Comparison of ENCODE assay signal across 21 mouse cellular contexts in genomic region chr4:148603376-148604139, GRCm38 (mm10). TPM values are rescaled to one million over a fixed set of nuclear protein-coding genes. Genes with fewer than 3 reads are reported as not detected.
A peak's percentile ranks its signal among the peaks of the same experiment; 100 is the strongest.
DNase-seq lines count a peak whose midpoint lies in the region; ATAC-seq and TF ChIP-seq lines count a peak whose summit lies in the region.
"Had no signal": no experiment of that assay in that cellular context is flagged by ENCODE, and none has a peak within 500 bp of the region (broad histone marks: within the 10 kb centered on the region; RNA-seq: fewer than 3 reads in every experiment).

No protein-coding gene starts in this region.

- no peak for DNase-seq in forebrain, postnatal 0 days
- DNase-seq in liver, embryonic 13.5 days: no peak
- DNase-seq in liver: no peak
- peak; percentile 50 for DNase-seq in WW6 (ENCODE audit: low read depth, low spot score)
- DNase-seq in liver, postnatal 0 days: no peak
- no peak for DNase-seq in kidney, postnatal 10 days
- no peak for DNase-seq in cerebellum, adult 11 months
- DNase-seq: cerebellum, adult 9-10 months; embryo, embryonic 11 days; heart, adult 18-20 months; thymus, adult 2 months had no signal

- WGBS in forebrain, postnatal 0 days: 73% methylated on average over 10 of the region's 10 CpGs
- 68% methylated on average over 10 of the region's 10 CpGs for WGBS in forebrain, embryonic 13.5 days
- WGBS in liver, embryonic 13.5 days (ENCODE audit: insufficient replicate concordance): 68% methylated on average over 10 of the region's 10 CpGs
- 69% methylated on average over 10 of the region's 10 CpGs for WGBS in liver, postnatal 0 days (ENCODE audit: insufficient replicate concordance)

- no peak overlapping the region for H3K4me3 ChIP-seq in forebrain, postnatal 0 days (ENCODE audit: low read depth, low read length)
- no peak overlapping the region for H3K4me3 ChIP-seq in forebrain, embryonic 13.5 days
- no peak overlapping the region for H3K4me3 ChIP-seq in liver, embryonic 13.5 days (replicated peaks)
- H3K4me3 ChIP-seq in liver, postnatal 0 days (ENCODE audit: low read depth, low read length): peak overlapping the region; percentile 45
- H3K4me3 ChIP-seq: hindbrain, embryonic 13.5 days; intestine, embryonic 15.5 days had no signal

- H3K4me2 ChIP-seq in forebrain, postnatal 0 days (ENCODE audit: low read depth): no peak overlapping the region
- H3K4me2 ChIP-seq in forebrain, embryonic 13.5 days: no peak overlapping the region
- peak overlapping the region; percentile 37 for H3K4me2 ChIP-seq in liver, embryonic 13.5 days
- H3K4me2 ChIP-seq in liver, postnatal 0 days (ENCODE audit: low read depth, low read length): peak overlapping the region; percentile 61
- H3K4me2 ChIP-seq: hindbrain, embryonic 13.5 days; intestine, embryonic 15.5 days; midbrain, embryonic 11.5 days had no signal

- H3K36me3 ChIP-seq in forebrain, postnatal 0 days (ENCODE audit: insufficient read depth): peaks cover 12% of the 10 kb centered on the region
- peaks cover 12% of the 10 kb centered on the region for H3K36me3 ChIP-seq in forebrain, embryonic 13.5 days (ENCODE audit: poor library complexity, severe bottlenecking)
- peaks cover 10% of the 10 kb centered on the region for H3K36me3 ChIP-seq in liver, embryonic 13.5 days
- H3K36me3 ChIP-seq in liver, postnatal 0 days (replicated peaks; ENCODE audit: insufficient read depth, low read length): peaks cover 4% of the 10 kb centered on the region; the same call in 1 of the 2 replicates

- TF ChIP-seq EP300 in liver, postnatal 0 days (IDR thresholded peaks at IDR 0.05; ENCODE audit: low read depth): no peak

- no peak overlapping the region for H3K9ac ChIP-seq in forebrain, postnatal 0 days
- H3K9ac ChIP-seq in forebrain, embryonic 13.5 days: no peak overlapping the region
- no peak overlapping the region for H3K9ac ChIP-seq in liver, embryonic 13.5 days
- peak overlapping the region; percentile 68 for H3K9ac ChIP-seq in liver, postnatal 0 days (replicated peaks)
- H3K9ac ChIP-seq: hindbrain, embryonic 13.5 days; intestine, embryonic 15.5 days; liver, embryonic 14.5 days had no signal

- H3K27ac ChIP-seq in forebrain, postnatal 0 days (ENCODE audit: low read depth, low read length): no peak overlapping the region
- no peak overlapping the region for H3K27ac ChIP-seq in forebrain, embryonic 13.5 days
- no peak overlapping the region for H3K27ac ChIP-seq in liver, embryonic 13.5 days
- H3K27ac ChIP-seq in liver, postnatal 0 days (ENCODE audit: low read depth): peak overlapping the region; percentile 87; the same call in 1 of the 2 replicates
- H3K27ac ChIP-seq: hindbrain, embryonic 13.5 days; intestine, embryonic 15.5 days; liver, embryonic 14.5 days had no signal

- H3K27me3 ChIP-seq in forebrain, postnatal 0 days (ENCODE audit: insufficient read depth, low read length): no peaks in the 10 kb centered on the region
- H3K27me3 ChIP-seq in forebrain, embryonic 13.5 days: no peaks in the 10 kb centered on the region
- H3K27me3 ChIP-seq in liver, embryonic 13.5 days: no peaks in the 10 kb centered on the region
- H3K27me3 ChIP-seq in liver, postnatal 0 days (ENCODE audit: insufficient read depth, low read length): no peaks in the 10 kb centered on the region
- H3K27me3 ChIP-seq: hindbrain, embryonic 13.5 days; intestine, embryonic 15.5 days had no signal

- no peaks in the 10 kb centered on the region for H3K9me3 ChIP-seq in forebrain, postnatal 0 days (ENCODE audit: low read length)
- no peaks in the 10 kb centered on the region for H3K9me3 ChIP-seq in forebrain, embryonic 13.5 days (replicated peaks)
- H3K9me3 ChIP-seq in liver, embryonic 13.5 days (replicated peaks): no peaks in the 10 kb centered on the region; the same call in 1 of the 2 replicates
- H3K9me3 ChIP-seq in liver, postnatal 0 days (ENCODE audit: low read length): no peaks in the 10 kb centered on the region
- H3K9me3 ChIP-seq: hindbrain, embryonic 13.5 days; intestine, embryonic 15.5 days had no signal

- H3K4me1 ChIP-seq in forebrain, postnatal 0 days (ENCODE audit: insufficient read depth): no peaks in the 10 kb centered on the region
- H3K4me1 ChIP-seq in forebrain, embryonic 13.5 days: no peaks in the 10 kb centered on the region
- H3K4me1 ChIP-seq in liver, embryonic 13.5 days (replicated peaks): peaks cover 32% of the 10 kb centered on the region
- H3K4me1 ChIP-seq in liver, postnatal 0 days (ENCODE audit: insufficient read depth): peaks cover 8% of the 10 kb centered on the region; the same call in 1 of the 2 replicates
- H3K4me1 ChIP-seq: hindbrain, embryonic 13.5 days had no signal

- no peak for TF ChIP-seq CTCF in forebrain, postnatal 0 days (IDR thresholded peaks at IDR 0.05; ENCODE audit: low read depth)
- no peak for TF ChIP-seq CTCF in liver, postnatal 0 days (IDR thresholded peaks at IDR 0.05; ENCODE audit: low read depth)

- peak; percentile 29; the same call in 1 of the 2 replicates for ATAC-seq in forebrain, postnatal 0 days
- ATAC-seq in forebrain, embryonic 13.5 days: no peak
- no peak for ATAC-seq in liver, embryonic 13.5 days (ENCODE audit: low read depth)
- ATAC-seq in liver, postnatal 0 days: no peak
- ATAC-seq: activated CD4-positive, CD25-positive, alpha-beta regulatory T cell, adult 4 months; intestine, embryonic 15.5 days had no signal

RNA-seq across cellular contexts. Expression of gene Masp2, which starts 1.2 kb away (rescaled TPM):
- 0.24 TPM in 1 of 2 replicates, not detected in the other for total RNA-seq in forebrain, postnatal 0 days (2014; rRNA removed)
- polyA plus RNA-seq in forebrain, postnatal 0 days (2015; fragmentation: Nextera tagmentation; extraction: Ambion mirVana): 0.26 TPM in 1 of 2 replicates, not detected in the other
- polyA plus RNA-seq in forebrain, embryonic 13.5 days (2015; fragmentation: Nextera tagmentation; extraction: Ambion mirVana): 0.34 and 0.63 TPM in 2 replicates
- polyA plus RNA-seq in liver, embryonic 13.5 days (2015; fragmentation: Nextera tagmentation; extraction: Ambion mirVana): 14.8 and 15.0 TPM in 2 replicates
- polyA plus RNA-seq in liver, postnatal 0 days (2015; fragmentation: Nextera tagmentation; extraction: Ambion mirVana): 109 and 112 TPM in 2 replicates
- polyA plus RNA-seq: activated CD4-positive, CD25-positive, alpha-beta regulatory T cell, adult 4 months; heart, postnatal 0 days had no signal

RNA-seq across cellular contexts. Expression of gene Srm, which starts 12.3 kb away (rescaled TPM):
- total RNA-seq in forebrain, postnatal 0 days (2014; rRNA removed): 59.9 and 60.3 TPM in 2 replicates
- 199 and 232 TPM in 2 replicates for polyA plus RNA-seq in forebrain, postnatal 0 days (2015; fragmentation: Nextera tagmentation; extraction: Ambion mirVana)
- 150 and 162 TPM in 2 replicates for polyA plus RNA-seq in forebrain, embryonic 13.5 days (2015; fragmentation: Nextera tagmentation; extraction: Ambion mirVana)
- 235 and 259 TPM in 2 replicates for polyA plus RNA-seq in liver, embryonic 13.5 days (2015; fragmentation: Nextera tagmentation; extraction: Ambion mirVana)
- polyA plus RNA-seq in liver, postnatal 0 days (2015; fragmentation: Nextera tagmentation; extraction: Ambion mirVana): 71.2 and 75.2 TPM in 2 replicates

RNA-seq across cellular contexts. Expression of gene Tardbp, which starts 23.3 kb away (rescaled TPM):
- 107 and 159 TPM in 2 replicates for total RNA-seq in forebrain, postnatal 0 days (2014; rRNA removed)
- polyA plus RNA-seq in forebrain, postnatal 0 days (2015; fragmentation: Nextera tagmentation; extraction: Ambion mirVana): 101 and 104 TPM in 2 replicates
- polyA plus RNA-seq in forebrain, embryonic 13.5 days (2015; fragmentation: Nextera tagmentation; extraction: Ambion mirVana): 364 and 366 TPM in 2 replicates
- 180 and 240 TPM in 2 replicates for polyA plus RNA-seq in liver, embryonic 13.5 days (2015; fragmentation: Nextera tagmentation; extraction: Ambion mirVana)
- 73.4 and 76.7 TPM in 2 replicates for polyA plus RNA-seq in liver, postnatal 0 days (2015; fragmentation: Nextera tagmentation; extraction: Ambion mirVana)

RNA-seq across cellular contexts. Expression of gene Gm572, which starts 39.6 kb away (rescaled TPM):
- total RNA-seq in forebrain, postnatal 0 days (2014; rRNA removed): not detected in 2 replicates
- not detected in 2 replicates for polyA plus RNA-seq in forebrain, postnatal 0 days (2015; fragmentation: Nextera tagmentation; extraction: Ambion mirVana)
- polyA plus RNA-seq in forebrain, embryonic 13.5 days (2015; fragmentation: Nextera tagmentation; extraction: Ambion mirVana): not detected in 2 replicates
- polyA plus RNA-seq in liver, embryonic 13.5 days (2015; fragmentation: Nextera tagmentation; extraction: Ambion mirVana): not detected in 2 replicates
- not detected in 2 replicates for polyA plus RNA-seq in liver, postnatal 0 days (2015; fragmentation: Nextera tagmentation; extraction: Ambion mirVana)
- total RNA-seq: layer of hippocampus, adult 8-10 months; left cerebral cortex, postnatal 10 days had no signal
- polyA plus RNA-seq: activated CD4-positive, CD25-positive, alpha-beta regulatory T cell, adult 4 months; hindbrain, embryonic 13.5 days; intestine, embryonic 15.5 days; kidney, embryonic 16.5 days; liver, embryonic 14.5 days; midbrain, embryonic 11.5 days had no signal

RNA-seq across cellular contexts. Expression of gene Exosc10, which starts 45.3 kb away (rescaled TPM):
- 70.4 and 80.0 TPM in 2 replicates for total RNA-seq in forebrain, postnatal 0 days (2014; rRNA removed)
- 75.3 and 76.8 TPM in 2 replicates for polyA plus RNA-seq in forebrain, postnatal 0 days (2015; fragmentation: Nextera tagmentation; extraction: Ambion mirVana)
- polyA plus RNA-seq in forebrain, embryonic 13.5 days (2015; fragmentation: Nextera tagmentation; extraction: Ambion mirVana): 84.0 and 87.3 TPM in 2 replicates
- 44.5 and 52.1 TPM in 2 replicates for polyA plus RNA-seq in liver, embryonic 13.5 days (2015; fragmentation: Nextera tagmentation; extraction: Ambion mirVana)
- polyA plus RNA-seq in liver, postnatal 0 days (2015; fragmentation: Nextera tagmentation; extraction: Ambion mirVana): 15.4 and 17.5 TPM in 2 replicates

Comparison
In these comparisons a context has a peak if more than half of its experiments do, and no peak if none do; other contexts are left out.
1. H3K4me2 ChIP-seq: peak in liver, embryonic 13.5 days (single experiment) and liver, postnatal 0 days (single experiment); none in forebrain, postnatal 0 days (single experiment) and forebrain, embryonic 13.5 days (single experiment).